ENCODE assay signal across 8 mouse cellular contexts in the genomic region with DNA sequence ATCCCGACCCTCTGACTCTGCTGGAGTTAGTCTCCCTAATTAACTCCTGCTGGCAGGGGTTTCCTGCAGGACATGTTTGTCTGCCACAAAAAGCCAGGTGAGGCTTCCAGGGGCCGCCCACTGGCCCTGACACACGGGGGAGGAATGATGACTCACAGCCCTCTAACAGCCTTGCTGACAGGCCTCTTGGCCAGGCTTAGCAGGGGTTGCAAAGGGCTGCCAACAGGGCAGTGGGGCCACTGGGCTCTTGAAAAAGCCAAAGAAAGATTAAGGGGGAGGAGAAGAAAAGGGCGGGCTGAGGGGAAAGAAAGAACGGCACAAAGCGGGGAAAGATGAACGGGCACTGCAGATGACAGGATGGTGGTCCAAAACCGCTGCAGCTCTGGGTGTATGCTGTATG. TPM values are rescaled to one million over a fixed set of nuclear protein-coding genes. Genes with fewer than 3 reads are reported as not detected.
DNase-seq lines count a peak whose midpoint lies in the region; ATAC-seq and TF ChIP-seq lines count a peak whose summit lies in the region.
"Had no signal": no experiment of that assay in that cellular context is flagged by ENCODE, and none has a peak within 500 bp of the region (broad histone marks: within the 10 kb centered on the region; RNA-seq: fewer than 3 reads in every experiment).

No protein-coding gene starts in this region.

- H3K4me2 ChIP-seq in forebrain, embryonic 16.5 days (ENCODE audit: low read length), result peak overlapping the region; percentile 79
- peak overlapping the region; percentile 9; the same call in 1 of the 2 replicates for H3K4me2 ChIP-seq in hindbrain, embryonic 11.5 days (replicated peaks; ENCODE audit: low read depth, low read length)

- intact Hi-C loops in left cerebral cortex, adult 2 months (cut with DNase I), result loop anchor here (2.0 kb wide), 1 partner anchor 107 kb away; a partner anchor contains a TSS

- peaks cover 13% of the 10 kb centered on the region for H3K4me1 ChIP-seq in forebrain, embryonic 16.5 days (replicated peaks; ENCODE audit: control insufficient read depth, insufficient read depth, low read length)
- H3K4me1 ChIP-seq in hindbrain, embryonic 11.5 days (replicated peaks; ENCODE audit: control insufficient read depth, insufficient read depth, low read length), result no peaks in the 10 kb centered on the region
- peaks cover 22% of the 10 kb centered on the region for H3K4me1 ChIP-seq in midbrain, embryonic 10.5 days

- no peaks in the 10 kb centered on the region for H3K9me3 ChIP-seq in forebrain, embryonic 16.5 days (ENCODE audit: control insufficient read depth, low read length)
- no peaks in the 10 kb centered on the region for H3K9me3 ChIP-seq in hindbrain, embryonic 11.5 days (ENCODE audit: control insufficient read depth, low read length)
- H3K9me3 ChIP-seq in midbrain, embryonic 10.5 days (replicated peaks), result no peaks in the 10 kb centered on the region

- in situ Hi-C loops in Patski (cut with MboI; ENCODE audit: low pct_unique_long_range_greater_than_20kb), result no loop called here

- no peak overlapping the region for H3K27ac ChIP-seq in forebrain, embryonic 16.5 days (ENCODE audit: low read length)
- no peak overlapping the region for H3K27ac ChIP-seq in hindbrain, embryonic 11.5 days (ENCODE audit: low read depth, low read length)
- no peak overlapping the region; the same call in 1 of the 2 replicates for H3K27ac ChIP-seq in left cerebral cortex, adult 2 months
- peak overlapping the region; percentile 61; the same call in 1 of the 2 replicates for H3K27ac ChIP-seq in midbrain, embryonic 10.5 days (replicated peaks)

- peak; percentile 67 for DNase-seq in Patski (ENCODE audit: low read depth, low spot score)
- peak; percentile 85 for DNase-seq in cerebellum, adult 11-12 months
- DNase-seq in hindbrain, embryonic 11.5 days (ENCODE audit: low spot score), result peak; percentile 25
- DNase-seq in left cerebral cortex, adult 2 months (ENCODE audit: extremely low spot score in 1 of 2, low spot score in 2 of 2), result peak; percentile 21 to 24
- peak; percentile 47 for DNase-seq in midbrain, embryonic 10.5 days (ENCODE audit: low spot score)
- DNase-seq in right cerebral cortex, postnatal 4 days, result peak; percentile 8

- ATAC-seq in Patski, result peak; percentile 88
- ATAC-seq in forebrain, embryonic 16.5 days, result peak; percentile 24; the same call in 1 of the 2 replicates
- ATAC-seq in hindbrain, embryonic 11.5 days (ENCODE audit: low FRiP score), result no peak

- H3K4me3 ChIP-seq in forebrain, embryonic 16.5 days (replicated peaks; ENCODE audit: low read length), result peak overlapping the region; percentile 76
- no peak overlapping the region for H3K4me3 ChIP-seq in hindbrain, embryonic 11.5 days (ENCODE audit: low read depth, low read length)
- peak overlapping the region; percentile 92 for H3K4me3 ChIP-seq in left cerebral cortex, adult 2 months
- peak overlapping the region; percentile 88 for H3K4me3 ChIP-seq in midbrain, embryonic 10.5 days

- WGBS in forebrain, embryonic 16.5 days, result 3% methylated on average over 8 of the region's 8 CpGs
- 4% methylated on average over 8 of the region's 8 CpGs for WGBS in hindbrain, embryonic 11.5 days
- 7% methylated on average over 8 of the region's 8 CpGs for WGBS in midbrain, embryonic 10.5 days

- no peak for TF ChIP-seq CTCF in Patski (IDR thresholded peaks at IDR 0.05)
- TF ChIP-seq CTCF in left cerebral cortex, adult 2 months (IDR thresholded peaks at IDR 0.05), result no peak

- H3K27me3 ChIP-seq in Patski, result peaks cover 1% of the 10 kb centered on the region
- peaks cover 4% of the 10 kb centered on the region; the same call in 1 of the 2 replicates for H3K27me3 ChIP-seq in forebrain, embryonic 16.5 days (replicated peaks; ENCODE audit: control insufficient read depth, insufficient read depth, low read length)
- no peaks in the 10 kb centered on the region; the same call in 1 of the 2 replicates for H3K27me3 ChIP-seq in hindbrain, embryonic 11.5 days (ENCODE audit: control insufficient read depth, insufficient read depth, low read length)
- peaks cover 67% of the 10 kb centered on the region for H3K27me3 ChIP-seq in midbrain, embryonic 10.5 days (ENCODE audit: low read depth, poor library complexity, severe bottlenecking)

- CTCF ChIA-PET in Patski (lab: Charles Lee), result no interaction called here

- no peaks in the 10 kb centered on the region for H3K36me3 ChIP-seq in forebrain, embryonic 16.5 days (ENCODE audit: control insufficient read depth, insufficient read depth)
- no peaks in the 10 kb centered on the region for H3K36me3 ChIP-seq in hindbrain, embryonic 11.5 days (ENCODE audit: control insufficient read depth, insufficient read depth, low read length)
- H3K36me3 ChIP-seq in midbrain, embryonic 10.5 days, result no peaks in the 10 kb centered on the region

- POLR2A ChIA-PET in Patski (lab: Charles Lee), result no interaction called here

- H3K9ac ChIP-seq in forebrain, embryonic 16.5 days (replicated peaks; ENCODE audit: low read depth, low read length), result peak overlapping the region; percentile 15; the same call in 1 of the 2 replicates
- H3K9ac ChIP-seq in hindbrain, embryonic 11.5 days (ENCODE audit: low read depth, low read length), result no peak overlapping the region

RNA-seq across cellular contexts. Expression of a gene that starts 39.3 kb away (rescaled TPM):
- polyA plus RNA-seq in Patski (2021), result not detected
- polyA plus RNA-seq in forebrain, embryonic 16.5 days (2015; fragmentation: Nextera tagmentation; extraction: Ambion mirVana), result not detected in 2 replicates
- polyA plus RNA-seq in hindbrain, embryonic 11.5 days (2014; fragmentation: Nextera tagmentation; extraction: Ambion mirVana), result 0.08 and 0.48 TPM in 2 replicates
- total RNA-seq in left cerebral cortex, adult 2 months (2021), result not detected
- 0.07 TPM in 1 of 2 replicates, not detected in the other for polyA plus RNA-seq in midbrain, embryonic 10.5 days (2016; fragmentation: Nextera tagmentation; extraction: Ambion mirVana)
- polyA plus RNA-seq: gonadal fat pad, adult 2 months had no signal

Comparison
In these comparisons a context has a peak if more than half of its experiments do, and no peak if none do; other contexts are left out.
1. DNase-seq: peak in every context shown above with its lines; median percentile 85 in cerebellum, adult 11-12 months; 67 in Patski; 47 in midbrain, embryonic 10.5 days; 25 in hindbrain, embryonic 11.5 days; 22 in left cerebral cortex, adult 2 months; 8 in right cerebral cortex, postnatal 4 days.